ENCODE assay signal across 8 mouse cellular contexts in genomic region chr9:95525961-95526360, GRCm38 (mm10). TPM values are rescaled to one million over a fixed set of nuclear protein-coding genes. Genes with fewer than 3 reads are reported as not detected.
DNase-seq lines count a peak whose midpoint lies in the region; ATAC-seq and TF ChIP-seq lines count a peak whose summit lies in the region.

No protein-coding gene starts in this region.

- H3K9me3 ChIP-seq in CH12.LX (replicated peaks; ENCODE audit: low read length): no peaks in the 10 kb centered on the region
- H3K9me3 ChIP-seq in hindbrain, embryonic 11.5 days (ENCODE audit: control insufficient read depth, low read length): no peaks in the 10 kb centered on the region
- H3K9me3 ChIP-seq in liver, postnatal 0 days (ENCODE audit: low read length): no peaks in the 10 kb centered on the region

- DNase-seq in heart, adult 2 months: peak; percentile 36 to 47
- no peak for DNase-seq in heart, adult 8-10 months (ENCODE audit: low spot score)
- DNase-seq in CH12.LX (ENCODE audit: extremely low read depth): peak; percentile 42
- peak; percentile 97 for DNase-seq in cerebellum, adult 9-11 months
- DNase-seq in hindbrain, embryonic 11.5 days (ENCODE audit: low spot score): peak; percentile 45
- peak; percentile 41 for DNase-seq in liver, postnatal 0 days
- DNase-seq in natural killer cell, adult 2 months (ENCODE audit: low spot score in 2 of 2): no peak

- in situ Hi-C loops in CH12.LX (cut with MboI; ENCODE audit: low pct_ligation_motif_present, low pct_unique_long_range_greater_than_20kb, low sequenced_read_pairs): no loop called here

- H3K9ac ChIP-seq in heart, adult 2 months (ENCODE audit: low read depth, low read length): no peak overlapping the region
- no peak overlapping the region for H3K9ac ChIP-seq in CH12.LX (ENCODE audit: insufficient read depth, low read depth)
- no peak overlapping the region for H3K9ac ChIP-seq in hindbrain, embryonic 11.5 days (ENCODE audit: low read depth, low read length)
- H3K9ac ChIP-seq in liver, postnatal 0 days (replicated peaks): no peak overlapping the region

- peak; percentile 69 for TF ChIP-seq CTCF in heart, adult 2 months (IDR thresholded peaks at IDR 0.05)
- TF ChIP-seq CTCF in CH12.LX (conservative IDR thresholded peaks at IDR 0.05 in 1 of 2, IDR thresholded peaks at IDR 0.05 in 1 of 2; ENCODE audit: low read depth in 2 of 2, low read length in 2 of 2): peak in 1 of 2 experiments; percentile 73; a peak in 2 of 4 replicates
- peak; percentile 67 for TF ChIP-seq CTCF in liver, postnatal 0 days (IDR thresholded peaks at IDR 0.05; ENCODE audit: low read depth)

- H3K4me3 ChIP-seq in heart, adult 2 months: no peak overlapping the region
- no peak overlapping the region for H3K4me3 ChIP-seq in CH12.LX (replicated peaks in 1 of 3; ENCODE audit: low read depth in 2 of 3, low read length in 2 of 3, poor library complexity in 1 of 3)
- H3K4me3 ChIP-seq in hindbrain, embryonic 11.5 days (ENCODE audit: low read depth, low read length): no peak overlapping the region
- H3K4me3 ChIP-seq in liver, postnatal 0 days (ENCODE audit: low read depth, low read length): no peak overlapping the region

- no peak overlapping the region for H3K4me2 ChIP-seq in CH12.LX (ENCODE audit: insufficient read depth, low read depth, poor library complexity, severe bottlenecking)
- no peak overlapping the region for H3K4me2 ChIP-seq in hindbrain, embryonic 11.5 days (replicated peaks; ENCODE audit: low read depth, low read length)
- H3K4me2 ChIP-seq in liver, postnatal 0 days (ENCODE audit: low read depth, low read length): no peak overlapping the region

- dilution Hi-C loops in CH12.LX (cut with MboI; ENCODE audit: extremely low pct_ligation_motif_present, extremely low pct_unique_long_range_greater_than_20kb, low sequenced_read_pairs): no loop called here

- H3K4me1 ChIP-seq in heart, adult 2 months (ENCODE audit: control insufficient read depth, insufficient read depth, low read length): no peaks in the 10 kb centered on the region
- peaks cover 2 to 10% of the 10 kb centered on the region in 2 experiments; a peak in 3 of 4 replicates for H3K4me1 ChIP-seq in CH12.LX (ENCODE audit: control insufficient read depth in 1 of 2, insufficient read depth in 2 of 2)
- no peaks in the 10 kb centered on the region for H3K4me1 ChIP-seq in hindbrain, embryonic 11.5 days (replicated peaks; ENCODE audit: control insufficient read depth, insufficient read depth, low read length)
- H3K4me1 ChIP-seq in liver, postnatal 0 days (ENCODE audit: insufficient read depth): no peaks in the 10 kb centered on the region

- no peaks in the 10 kb centered on the region for H3K36me3 ChIP-seq in heart, adult 2 months (ENCODE audit: control insufficient read depth, insufficient read depth, low read length)
- H3K36me3 ChIP-seq in CH12.LX (replicated peaks in 1 of 2; ENCODE audit: control insufficient read depth in 1 of 2, insufficient read depth in 1 of 2, low read length in 1 of 2): no peaks in the 10 kb centered on the region
- no peaks in the 10 kb centered on the region for H3K36me3 ChIP-seq in hindbrain, embryonic 11.5 days (ENCODE audit: control insufficient read depth, insufficient read depth, low read length)
- no peaks in the 10 kb centered on the region for H3K36me3 ChIP-seq in liver, postnatal 0 days (replicated peaks; ENCODE audit: insufficient read depth, low read length)

- no peaks in the 10 kb centered on the region for H3K27me3 ChIP-seq in heart, adult 2 months (ENCODE audit: control insufficient read depth, insufficient read depth, low read length)
- H3K27me3 ChIP-seq in CH12.LX (replicated peaks): no peaks in the 10 kb centered on the region
- H3K27me3 ChIP-seq in hindbrain, embryonic 11.5 days (ENCODE audit: control insufficient read depth, insufficient read depth, low read length): no peaks in the 10 kb centered on the region
- H3K27me3 ChIP-seq in liver, postnatal 0 days (ENCODE audit: insufficient read depth, low read length): no peaks in the 10 kb centered on the region

- TF ChIP-seq RAD21 in CH12.LX (IDR thresholded peaks at IDR 0.05; ENCODE audit: low read depth, low read length): peak; percentile 67

- intact Hi-C loops in heart, adult 2 months (cut with DNase I): no loop called here

- no peak for TF ChIP-seq EP300 in heart, adult 2 months (IDR thresholded peaks at IDR 0.05; ENCODE audit: insufficient read depth, low read depth, low read length)
- no peak for TF ChIP-seq EP300 in CH12.LX (IDR thresholded peaks at IDR 0.05; ENCODE audit: low read length)
- TF ChIP-seq EP300 in liver, postnatal 0 days (IDR thresholded peaks at IDR 0.05; ENCODE audit: low read depth): no peak

- no peak overlapping the region for H3K27ac ChIP-seq in heart, adult 2 months
- H3K27ac ChIP-seq in CH12.LX (ENCODE audit: insufficient read depth, low read depth): no peak overlapping the region
- no peak overlapping the region for H3K27ac ChIP-seq in hindbrain, embryonic 11.5 days (ENCODE audit: low read depth, low read length)
- no peak overlapping the region for H3K27ac ChIP-seq in liver, postnatal 0 days (ENCODE audit: low read depth)

- WGBS in heart, adult 2 months: 0% methylated on average over 2 of the region's 2 CpGs
- WGBS in hindbrain, embryonic 11.5 days: 13% methylated on average over 2 of the region's 2 CpGs
- 8% methylated on average over 2 of the region's 2 CpGs for WGBS in liver, postnatal 0 days (ENCODE audit: insufficient replicate concordance)

- H3K79me2 ChIP-seq in heart, adult 2 months (replicated peaks; ENCODE audit: control insufficient read depth, insufficient read depth, low read length): no peaks in the 10 kb centered on the region
- no peaks in the 10 kb centered on the region for H3K79me2 ChIP-seq in CH12.LX (replicated peaks; ENCODE audit: control insufficient read depth, extremely low read depth, insufficient read depth, poor library complexity, severe bottlenecking)

- 0 out of 2 replicates have a peak, but pooled peaks have one; percentile 51 for ATAC-seq in hindbrain, embryonic 11.5 days (ENCODE audit: low FRiP score)
- ATAC-seq in liver, postnatal 0 days: peak; percentile 55; the same call in 1 of the 2 replicates
- ATAC-seq in activated CD4-positive, CD25-positive, alpha-beta regulatory T cell, adult 4 months: no peak

- TF ChIP-seq POLR2A in heart, adult 2 months (IDR thresholded peaks at IDR 0.05; ENCODE audit: insufficient read depth, low read depth, low read length): no peak
- TF ChIP-seq POLR2A in CH12.LX (IDR thresholded peaks at IDR 0.05; ENCODE audit: low read depth, low read length): no peak

TF ChIP-seq in CH12.LX, 34 proteins besides CTCF, POLR2A, EP300 and RAD21:
- TF ChIP-seq MAZ (IDR thresholded peaks at IDR 0.05; ENCODE audit: low read depth, low read length) (no peak), BHLHE40 (IDR thresholded peaks at IDR 0.05; ENCODE audit: low read depth, low read length) (no peak), TCF12 (IDR thresholded peaks at IDR 0.05; ENCODE audit: low read depth, low read length) (peak; percentile 12; the same call in 1 of the 2 replicates), SMC3 (IDR thresholded peaks at IDR 0.05; ENCODE audit: low read depth, low read length) (peak; percentile 68)

RNA-seq across cellular contexts. Expression of gene U2surp, which starts 14.2 kb away (rescaled TPM):
- total RNA-seq in heart, adult 2 months (2021): 10 to 100 TPM; 31.9 to 39.9 TPM
- 3.4 and 8.0 TPM in 2 replicates for polyA plus RNA-seq in heart, adult 2 months (2012; rRNA removed)
- total RNA-seq in heart, adult 8-10 months (2022): 10 to 100 TPM; 28.9 to 36.9 (median 35.8) TPM
- total RNA-seq in CH12.LX (2012; rRNA removed) (46.5 and 64.0 TPM in 2 replicates), CH12.LX (2014; rRNA removed) (87.7 and 121 TPM in 2 replicates)
- polyA plus RNA-seq in CH12.LX (2012; ENCODE audit: insufficient read length, low read depth): 100 and 103 TPM in 2 replicates
- polyA plus RNA-seq in hindbrain, embryonic 11.5 days (2014; fragmentation: Nextera tagmentation; extraction: Ambion mirVana): 142 and 183 TPM in 2 replicates
- polyA plus RNA-seq in liver, postnatal 0 days (2015; fragmentation: Nextera tagmentation; extraction: Ambion mirVana): 56.5 and 60.9 TPM in 2 replicates
- 100 to 1,000 TPM; 173 to 228 TPM for polyA plus RNA-seq in activated CD4-positive, CD25-positive, alpha-beta regulatory T cell, adult 4 months (2017; shearing (Covaris generic))

RNA-seq across cellular contexts. Expression of gene Paqr9, which starts 33.5 kb away (rescaled TPM):
- 10 to 100 TPM; 38.5 to 42.5 TPM for total RNA-seq in heart, adult 2 months (2021)
- 21.3 and 26.7 TPM in 2 replicates for polyA plus RNA-seq in heart, adult 2 months (2012; rRNA removed)
- total RNA-seq in heart, adult 8-10 months (2022): 10 to 100 TPM; 37.0 to 50.2 (median 46.8) TPM
- total RNA-seq in CH12.LX (2012; rRNA removed) (not detected in 2 replicates), CH12.LX (2014; rRNA removed) (not detected in 2 replicates)
- polyA plus RNA-seq in CH12.LX (2012; ENCODE audit: insufficient read length, low read depth): not detected in 2 replicates
- 0.37 and 0.46 TPM in 2 replicates for polyA plus RNA-seq in hindbrain, embryonic 11.5 days (2014; fragmentation: Nextera tagmentation; extraction: Ambion mirVana)
- 63.6 and 68.7 TPM in 2 replicates for polyA plus RNA-seq in liver, postnatal 0 days (2015; fragmentation: Nextera tagmentation; extraction: Ambion mirVana)
- under 1 TPM in 1 of 2 experiments, not detected in 1; 0.06 TPM for polyA plus RNA-seq in activated CD4-positive, CD25-positive, alpha-beta regulatory T cell, adult 4 months (2017; shearing (Covaris generic))

Comparison
In these comparisons a context has a peak if more than half of its experiments do, and no peak if none do; other contexts are left out.
1. DNase-seq: peak in heart, adult 2 months (2 of 2), CH12.LX (single experiment), cerebellum, adult 9-11 months (single experiment), hindbrain, embryonic 11.5 days (single experiment) and liver, postnatal 0 days (single experiment); none in heart, adult 8-10 months (single experiment) and natural killer cell, adult 2 months (0 of 2).
2. RNA of gene Paqr9, which starts 33.5 kb away (polyA plus RNA-seq): 63.6 to 68.7 TPM in liver, postnatal 0 days and 21.3 to 26.7 TPM in heart, adult 2 months; 0.37 to 0.46 TPM in hindbrain, embryonic 11.5 days, 0.06 TPM in activated CD4-positive, CD25-positive, alpha-beta regulatory T cell, adult 4 months and not detected in CH12.LX; every median in the first group is over 10 times any median in the second.